Mouse (Mus musculus) layer of hippocampus, postnatal 10 days (tissue): ENCODE measurements around the gene Tsg101. TPM values are rescaled to one million over a fixed set of nuclear protein-coding genes. Genes with fewer than 3 reads are reported as not detected.

Experiments used
- DNase-seq, 2 experiments: peaks; one replicate each; pipeline ENCODE4 v3.0.0; 2021; ENCODE audit warnings: low spot score in 2 of 2
- total RNA-seq, 2 experiments: library from RNA; stranded (reverse); gene quantifications; 2 replicates each; pipeline ENCODE4 v1.2.3; 2021

The Tsg101 gene
- total RNA-seq, 2 experiments from 2014 or later: 99.9 to 104 TPM

DNA sequence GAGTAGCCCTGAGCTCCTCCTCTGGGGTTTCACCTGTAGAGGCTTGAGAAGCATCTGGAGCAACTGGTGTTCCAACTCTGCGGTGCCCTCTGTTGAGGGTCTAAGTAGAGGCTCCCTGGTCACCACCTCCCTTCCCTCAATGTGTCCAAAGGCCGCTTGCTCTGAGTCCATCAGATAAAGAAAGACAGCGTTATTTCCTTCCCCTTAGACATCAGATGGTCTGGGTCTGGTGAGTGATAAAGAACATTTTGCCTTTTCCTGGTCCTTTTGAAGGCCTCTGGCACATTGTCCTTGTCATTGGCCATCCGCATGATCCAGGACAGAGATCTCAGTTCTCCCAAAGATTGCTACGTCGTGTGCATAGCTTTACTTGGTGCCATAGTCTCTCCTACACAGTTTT, 42.5 kb downstream of the Tsg101 start:
- no peak for DNase-seq

DNA sequence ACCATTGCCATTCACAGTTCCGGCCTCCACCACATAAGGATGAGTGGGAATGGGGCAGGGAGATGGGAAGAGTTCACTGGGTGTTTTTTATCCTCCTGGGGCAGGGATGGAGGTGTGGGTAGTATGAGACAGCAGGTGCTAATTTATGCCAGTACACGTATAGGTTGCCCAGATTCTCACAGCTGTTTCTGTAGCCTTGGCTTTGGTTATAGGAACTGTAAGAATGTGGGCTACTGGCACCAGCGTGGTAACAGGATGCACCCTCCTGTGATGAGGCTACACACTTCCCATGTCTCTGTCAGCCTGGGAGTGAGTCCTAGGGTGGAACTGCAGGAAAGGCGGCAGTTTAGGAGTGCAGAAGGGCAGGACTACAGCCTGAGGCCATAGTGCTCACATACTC, 42.9 kb downstream of the Tsg101 start:
- no peak for DNase-seq

DNA sequence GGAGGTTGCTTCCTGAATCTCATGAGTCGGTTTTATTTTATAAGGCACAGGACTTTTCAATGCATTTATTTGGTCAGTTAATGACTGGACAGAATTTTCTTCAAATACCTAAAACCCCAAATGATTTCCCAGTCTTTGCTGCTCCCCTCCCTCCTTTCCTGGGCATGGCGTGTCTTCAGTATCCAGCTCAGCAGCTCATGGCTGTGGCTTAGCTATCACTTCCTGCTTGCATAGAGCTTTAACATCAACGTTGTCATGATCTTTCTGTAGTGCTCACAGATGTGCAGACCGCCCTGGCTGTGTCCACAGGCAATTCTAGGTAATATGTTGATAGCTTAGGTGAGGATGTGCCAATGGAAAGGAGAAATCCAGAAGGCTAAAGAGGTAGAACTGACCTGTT, 47.8 kb downstream of the Tsg101 start:
- no peak for DNase-seq

DNA sequence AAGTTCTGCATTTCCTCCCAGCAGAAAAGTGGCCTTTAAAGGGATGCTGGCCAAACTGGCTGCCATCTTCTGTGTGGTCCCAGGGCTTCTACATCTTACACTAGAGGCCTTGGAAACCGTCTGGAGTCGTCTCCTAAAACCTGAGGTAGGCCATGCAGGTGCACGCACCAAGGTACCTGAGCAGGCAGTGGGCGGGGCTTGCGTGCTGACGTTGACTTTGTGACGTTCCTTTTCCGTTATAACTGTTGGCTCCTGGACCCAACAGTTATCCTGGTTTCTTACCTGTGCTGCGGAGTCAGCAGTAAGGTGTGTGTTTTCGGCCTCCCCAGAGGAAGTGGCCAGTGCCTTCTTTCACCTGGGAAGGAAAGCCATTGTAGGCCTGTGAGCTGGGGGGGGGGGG, 58.8 kb downstream of the Tsg101 start, which contains the start of gene Ldhc:
Gene Ldhc (plus strand): TSS at position 208 of the 400 bp plus-strand sequence.
- DNase-seq: no peak

DNA sequence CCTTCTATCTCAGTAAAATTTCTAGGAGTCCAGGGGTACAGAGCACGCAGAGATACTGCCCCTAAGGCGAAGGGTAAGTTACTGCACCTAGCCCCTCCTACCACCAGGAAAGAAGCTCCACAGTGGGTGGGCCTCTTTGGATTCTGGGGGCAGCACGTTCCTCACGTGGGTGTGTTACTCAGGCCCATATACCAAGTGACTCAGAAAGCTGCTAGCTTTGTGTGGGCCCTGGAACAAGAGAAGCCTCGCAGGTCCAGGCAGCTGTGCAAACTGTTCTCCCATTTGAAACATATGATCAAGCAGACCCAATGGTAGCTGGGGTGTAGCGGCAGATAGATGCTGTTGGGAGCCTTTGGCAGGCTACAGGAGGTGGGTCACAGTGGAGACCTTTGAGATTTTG, 60.7 kb downstream of the Tsg101 start:
- DNase-seq: no peak

DNA sequence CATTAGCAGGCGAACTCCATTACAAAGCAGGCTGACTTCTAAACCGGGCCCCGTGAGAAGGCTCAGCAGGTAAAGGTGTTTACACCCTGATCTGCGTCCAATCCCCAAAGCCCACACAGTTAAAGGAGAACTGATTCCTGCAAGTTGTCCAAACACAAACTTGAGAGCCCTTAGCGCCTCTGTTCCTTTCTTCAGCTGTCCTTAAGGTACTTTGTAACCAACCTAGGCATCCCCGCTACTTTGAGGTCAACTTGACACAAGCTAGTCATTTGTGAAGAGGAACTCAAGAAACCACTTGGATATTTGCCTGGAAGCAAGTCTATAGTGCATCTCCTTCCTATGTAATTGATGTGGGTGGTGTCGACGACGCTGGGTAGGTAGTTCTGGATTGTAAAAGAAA, 62.3 kb downstream of the Tsg101 start:
- DNase-seq: no peak

DNA sequence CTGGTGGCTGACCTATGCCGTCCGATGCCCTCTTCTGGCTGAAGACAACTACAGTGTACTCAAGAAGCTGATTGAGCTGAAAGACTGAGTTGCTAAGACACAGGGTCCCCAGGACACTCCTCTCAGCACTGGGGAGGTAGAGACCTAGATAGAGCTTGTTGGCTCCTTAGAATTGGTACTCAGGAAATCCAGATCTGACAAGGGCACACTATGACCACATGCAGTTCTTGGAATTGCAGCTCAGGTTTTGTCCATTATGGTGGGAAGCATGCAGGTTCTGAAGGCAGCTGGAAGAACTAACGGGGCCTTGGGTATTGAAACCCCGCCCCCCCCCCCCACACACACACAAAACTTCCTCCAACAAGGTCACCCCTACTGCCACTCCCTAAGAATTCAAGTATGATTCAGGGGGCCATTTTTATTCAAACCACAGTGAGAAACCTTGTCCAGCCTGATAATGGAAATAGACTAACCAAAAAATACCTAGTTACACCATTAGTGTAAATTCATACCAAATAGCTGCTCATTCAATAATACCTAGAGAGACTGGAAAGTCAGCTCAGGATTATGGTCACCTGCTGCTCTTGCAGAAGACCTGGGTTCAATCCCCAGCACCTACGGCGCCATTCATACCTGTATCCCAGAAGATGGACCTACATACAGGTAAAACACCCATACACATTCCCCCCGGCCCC, 63.8 kb downstream of the Tsg101 start:
- DNase-seq: no peak

DNA sequence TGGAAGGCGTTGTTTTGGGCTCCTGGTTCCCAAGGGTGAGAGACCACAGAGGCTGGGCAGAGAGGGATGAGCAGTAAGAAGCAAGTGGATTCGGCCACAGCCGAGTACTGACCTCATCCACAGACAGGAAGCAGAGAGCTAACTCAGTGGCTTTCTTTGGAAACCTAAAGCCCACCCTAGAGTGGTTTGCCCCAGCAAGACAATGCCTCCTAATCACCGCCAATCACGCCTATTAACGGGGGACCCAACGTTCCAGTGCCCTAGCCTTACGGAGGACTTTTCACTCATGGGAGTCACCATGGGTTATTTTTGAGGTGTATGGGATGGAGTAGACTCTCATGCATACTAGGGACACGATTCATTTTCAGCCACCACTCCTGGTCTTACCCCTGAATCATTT, 66.4 kb downstream of the Tsg101 start:
- no peak for DNase-seq

DNA sequence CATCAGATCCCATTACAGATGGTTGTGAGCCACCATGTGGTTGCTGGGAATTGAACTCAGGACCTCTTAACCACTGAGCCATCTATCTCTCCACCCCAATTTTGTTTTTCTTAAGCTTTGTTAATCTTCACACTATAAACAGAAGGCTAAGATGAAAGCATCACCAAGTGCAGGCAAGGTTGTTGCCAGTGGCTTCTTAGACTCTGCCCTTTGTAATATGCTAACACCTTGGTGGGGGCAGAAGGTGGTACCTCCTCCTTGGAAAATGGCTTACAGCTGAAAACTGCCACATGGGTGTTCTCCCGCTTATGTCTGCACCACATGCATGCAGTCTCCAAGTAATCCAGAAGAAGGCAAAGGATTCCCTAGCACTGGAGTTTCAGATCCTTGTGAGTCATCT, 67.1 kb downstream of the Tsg101 start:
- no peak for DNase-seq

DNA sequence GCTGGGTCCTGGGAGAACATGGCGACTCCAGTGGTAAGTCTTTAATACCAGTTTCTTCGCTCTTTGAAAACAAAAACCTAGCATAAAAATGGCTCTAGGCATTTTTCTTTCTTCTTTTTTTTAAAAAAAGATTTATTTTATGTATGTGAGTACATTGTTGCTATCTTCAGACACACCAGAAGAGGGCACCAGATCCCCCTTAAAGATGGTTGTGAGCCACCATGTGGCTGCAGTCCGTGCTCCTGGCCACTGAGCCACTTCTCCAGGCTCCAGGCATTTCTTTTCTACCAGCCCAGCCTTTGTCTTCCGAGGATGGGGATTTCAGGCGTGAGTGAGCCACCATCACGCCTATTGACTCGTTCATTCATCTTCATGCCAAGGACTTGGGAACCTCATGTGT, 68.7 kb downstream of the Tsg101 start:
- no peak for DNase-seq

DNA sequence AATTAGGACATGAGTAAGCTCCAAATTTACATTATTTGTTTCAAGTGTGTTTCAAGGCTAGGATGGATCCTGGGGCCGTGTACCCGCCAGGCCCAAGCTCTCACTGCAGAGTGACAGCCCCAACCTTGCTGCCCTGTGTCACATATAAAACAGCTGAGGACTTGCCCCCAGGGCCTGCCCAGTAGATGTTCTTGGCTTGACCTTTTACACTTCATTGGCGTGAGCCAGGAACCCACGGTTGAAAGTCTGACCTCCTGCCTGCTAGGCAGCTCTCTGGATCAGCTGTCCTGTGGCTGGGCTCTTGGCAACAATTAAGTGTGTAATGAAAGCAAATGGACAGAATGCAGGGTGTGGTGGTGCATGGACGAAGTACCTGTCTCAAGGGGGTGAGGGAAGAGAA, 70.5 kb downstream of the Tsg101 start:
- DNase-seq: no peak

DNA sequence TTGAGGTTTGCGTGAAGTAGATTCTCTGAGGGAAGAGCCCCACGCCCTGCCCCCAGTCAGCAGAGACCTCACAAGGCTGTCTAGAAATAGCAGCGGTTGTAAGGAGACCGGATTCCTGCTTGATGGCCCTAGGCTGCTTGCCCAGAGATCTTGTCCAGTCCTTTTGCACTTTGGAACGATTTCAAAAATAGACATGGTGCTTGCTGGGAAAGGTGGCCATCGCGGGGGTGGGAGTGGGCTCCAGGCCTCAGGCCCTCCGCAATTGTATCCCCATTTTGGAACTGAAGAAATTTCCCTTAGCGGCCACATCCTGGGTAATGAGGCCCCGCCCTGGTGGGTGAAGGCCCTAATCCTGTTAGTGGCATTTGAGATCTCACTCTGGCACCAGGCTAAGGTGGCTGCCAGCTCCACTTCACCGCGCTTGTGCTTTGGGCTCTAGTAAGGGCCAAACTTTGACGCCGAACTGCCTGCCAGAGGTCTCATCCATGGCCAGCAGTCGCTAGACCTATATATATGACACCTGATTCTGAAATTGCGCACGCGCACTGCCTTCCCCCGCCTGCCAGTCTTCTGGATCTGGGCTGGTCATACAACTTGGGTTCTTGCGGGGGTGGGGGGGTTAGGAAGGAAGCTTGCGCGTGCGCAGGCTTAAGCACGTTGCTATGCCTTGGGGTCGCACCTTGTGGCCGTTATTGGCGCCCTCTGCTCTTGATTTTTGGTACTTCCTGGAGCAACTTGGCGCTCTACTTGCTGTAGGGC, 73.1 kb downstream of the Tsg101 start:
- DNase-seq: peak; percentile 53 to 57

DNA sequence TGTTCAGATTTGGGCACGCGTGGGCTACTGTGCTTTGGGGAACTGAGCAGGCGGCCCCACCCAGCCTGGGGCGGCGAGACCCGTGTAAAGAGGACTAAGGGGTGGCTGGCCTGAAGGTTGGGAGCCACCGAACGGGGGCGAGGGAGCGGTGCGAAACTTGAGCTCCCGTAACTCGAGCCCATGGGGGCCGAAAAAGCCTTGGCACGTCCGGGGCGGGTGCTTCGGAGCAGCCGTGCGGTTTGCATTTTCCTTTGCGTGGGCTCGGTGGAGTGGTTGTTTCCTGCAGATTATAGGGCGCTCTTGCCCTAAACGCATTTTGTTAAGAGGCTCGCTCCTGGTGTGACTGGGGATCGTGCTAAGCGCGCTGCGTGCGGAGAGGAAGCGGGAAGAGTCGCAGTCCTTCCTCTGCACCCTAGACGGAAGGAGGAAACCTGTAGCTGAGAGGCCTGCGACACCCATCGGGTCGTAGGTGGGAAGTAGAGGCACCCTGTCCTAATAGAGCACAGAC, 73.7 kb downstream of the Tsg101 start:
- no peak for DNase-seq

DNA sequence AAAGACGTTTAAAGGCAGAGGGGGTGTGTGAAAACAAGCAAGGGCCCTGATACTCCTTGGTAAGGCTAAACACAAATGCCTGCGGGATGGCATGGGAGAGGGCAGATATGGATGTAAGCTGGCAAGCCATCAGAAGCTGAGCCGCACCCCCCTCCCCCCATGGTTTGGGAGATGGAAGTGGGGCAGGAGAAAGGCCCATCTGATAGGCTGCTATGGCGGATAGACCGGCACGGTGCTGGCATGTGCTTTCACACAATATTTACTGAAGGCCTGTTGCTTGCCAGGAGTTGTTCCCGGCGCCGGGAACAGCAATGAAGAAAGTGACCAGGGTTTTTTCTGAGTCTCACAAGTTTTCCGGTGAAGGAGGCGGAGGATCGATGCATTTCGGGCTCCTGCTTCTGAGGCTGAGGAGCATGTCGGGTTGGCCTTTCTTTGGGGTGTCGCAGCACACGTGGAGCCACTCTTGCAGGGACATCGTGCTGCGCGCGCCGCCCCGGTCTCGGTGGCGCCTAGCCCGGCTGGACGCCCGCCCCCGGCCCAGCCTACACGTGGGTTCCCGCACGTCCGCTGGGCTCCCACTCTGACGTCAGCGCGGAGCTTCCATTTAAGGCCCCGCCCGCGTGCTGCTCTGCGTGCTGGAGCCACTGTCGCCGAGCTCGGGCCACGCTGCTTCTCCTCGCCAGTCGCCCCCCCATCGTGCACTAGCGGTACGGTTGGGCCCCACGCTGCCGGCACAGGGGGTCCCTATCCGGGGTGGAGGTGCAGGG, 74.4 kb downstream of the Tsg101 start:
- peak; percentile 91 to 94 for DNase-seq

DNA sequence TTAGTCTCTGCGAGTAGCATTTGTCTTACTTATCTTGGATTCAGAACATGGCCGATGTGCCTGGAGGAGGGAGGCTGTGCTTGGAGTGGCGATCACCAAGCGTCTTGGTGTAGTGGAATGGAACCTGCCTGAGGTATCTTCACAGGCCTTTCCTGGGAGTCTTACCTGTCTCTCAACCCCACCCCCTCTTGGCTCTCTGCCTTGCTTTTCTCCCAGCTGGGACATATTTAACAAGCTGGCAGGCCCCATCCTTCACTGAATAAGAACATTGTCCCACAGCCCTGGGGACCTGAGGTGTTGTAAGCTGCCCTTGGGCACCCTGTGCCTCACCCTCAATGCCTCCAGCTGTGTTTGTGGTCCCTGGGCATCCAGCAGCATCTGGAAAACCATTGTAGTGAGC, 76.2 kb downstream of the Tsg101 start:
- DNase-seq: no peak

DNA sequence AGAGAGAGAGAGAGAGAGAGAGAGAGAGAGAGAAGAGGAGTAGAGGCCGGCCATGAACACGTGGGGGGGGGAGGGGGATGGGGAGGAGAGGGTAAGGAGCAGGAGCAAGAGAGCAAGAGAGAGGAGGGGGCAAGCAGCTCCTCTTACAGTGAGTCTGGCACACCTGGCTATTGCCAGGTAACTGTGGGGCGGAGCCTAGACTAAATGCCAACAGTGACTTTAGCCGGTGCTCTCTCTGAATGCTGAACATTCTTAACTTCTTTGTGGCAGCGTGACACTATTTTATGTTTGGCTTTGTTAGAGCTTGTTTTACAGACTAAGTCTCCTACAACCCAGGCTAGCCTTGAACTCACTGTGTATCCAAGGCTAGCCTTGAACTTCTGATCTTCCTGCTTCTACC, 77.5 kb downstream of the Tsg101 start:
- DNase-seq: no peak

DNA sequence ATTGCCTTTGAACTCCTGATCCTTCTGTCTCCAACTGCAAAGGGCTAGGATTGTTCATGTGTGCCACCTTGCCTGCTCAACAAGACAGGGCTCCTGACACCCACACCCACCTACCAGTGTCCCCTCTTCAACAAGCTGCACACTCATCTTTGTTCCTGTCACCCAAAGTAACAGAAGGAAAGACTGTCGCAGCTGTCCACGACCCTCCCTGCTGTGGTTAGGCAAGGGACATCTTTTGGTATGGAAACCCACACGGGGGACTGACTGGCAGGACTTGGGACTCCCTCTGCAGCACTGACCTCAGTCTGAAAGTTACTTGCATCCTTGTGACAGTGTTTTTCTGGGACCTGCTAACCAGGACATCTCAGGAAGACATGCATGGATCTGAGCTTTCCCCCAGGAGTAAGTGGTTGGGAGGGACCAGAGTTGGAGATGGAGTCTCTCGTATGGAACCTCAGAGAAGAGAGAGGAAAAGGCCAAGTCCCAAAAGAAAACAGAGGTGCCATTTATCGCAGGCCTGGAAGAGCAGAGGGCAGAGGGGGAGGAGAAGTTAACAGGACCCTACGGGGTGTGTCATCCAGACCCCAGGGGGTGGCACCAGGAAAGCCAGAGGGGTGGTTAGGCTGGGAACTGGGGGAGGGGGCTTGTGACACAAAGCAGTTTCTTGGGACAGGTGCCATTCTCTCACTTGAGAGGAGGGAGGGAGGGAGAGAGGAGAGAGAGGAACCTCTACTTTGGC, 78.8 kb downstream of the Tsg101 start, which contains the start of gene Ldha:
Gene Ldha (plus strand): TSS at position 689 of the 739 bp plus-strand sequence.
- no peak for DNase-seq

DNA sequence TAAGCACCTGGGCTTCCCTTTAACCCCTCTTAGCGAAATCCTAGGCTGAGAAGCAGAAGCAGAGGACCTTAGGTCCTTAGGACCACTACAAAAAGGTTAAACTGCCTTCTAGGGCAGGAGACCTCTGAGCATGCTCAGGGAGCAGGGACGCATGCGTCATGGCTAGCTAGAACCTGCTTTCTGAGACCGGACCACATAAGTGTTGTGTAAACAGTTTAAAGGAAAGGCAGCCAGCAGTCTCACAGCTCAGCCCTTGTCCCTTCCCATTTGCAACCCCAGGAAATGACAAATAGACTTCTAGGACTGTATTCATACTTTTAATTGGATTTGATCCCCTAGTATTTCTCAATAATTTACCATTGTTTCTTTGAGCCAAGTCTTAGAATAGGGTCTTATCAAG, 79.4 kb downstream of the Tsg101 start:
- DNase-seq: no peak

DNA sequence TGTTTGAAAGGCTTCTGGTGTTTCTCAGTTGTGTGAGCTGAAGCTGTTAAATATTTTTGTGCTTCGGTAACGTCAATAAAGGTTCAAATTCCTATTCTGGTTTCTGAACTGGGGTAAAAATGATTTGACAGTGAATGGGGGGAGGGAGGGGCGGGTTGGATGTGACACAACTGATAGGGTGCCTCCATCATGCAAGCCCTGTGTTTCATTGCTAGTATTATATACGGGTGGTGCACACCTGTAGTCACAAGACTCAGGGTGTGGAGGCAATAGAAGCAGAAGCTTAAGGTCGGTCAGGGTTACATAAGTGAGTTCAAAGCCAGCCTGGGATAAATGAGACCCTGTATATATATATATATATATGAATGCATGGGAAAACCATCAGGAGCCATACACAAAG, 79.9 kb downstream of the Tsg101 start:
- no peak for DNase-seq

DNA sequence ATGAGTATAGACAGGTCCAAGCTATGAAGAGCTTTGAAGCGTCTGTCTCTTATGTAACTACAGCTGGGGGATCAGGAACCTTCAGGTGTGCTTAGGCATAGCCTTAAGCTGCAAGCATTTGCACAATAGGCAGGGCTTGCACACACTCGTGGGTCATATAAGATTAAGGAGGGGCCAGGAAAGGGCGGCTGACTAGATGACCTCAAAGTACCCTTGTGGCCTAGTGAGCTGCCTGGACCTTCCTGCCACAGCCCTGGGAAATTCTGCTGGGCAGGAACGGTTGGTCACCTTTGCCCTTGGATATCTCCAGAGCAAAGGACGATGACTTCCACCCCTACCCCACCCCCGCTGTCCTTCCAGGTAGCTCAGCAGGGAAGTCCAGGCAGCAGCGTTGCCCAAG, 80.3 kb downstream of the Tsg101 start:
- DNase-seq: no peak
